Mouse (Mus musculus): ENCODE measurements around the gene C2cd5. TPM values are rescaled to one million over a fixed set of nuclear protein-coding genes. Genes with fewer than 3 reads are reported as not detected.

C2cd5 gene
- polyA plus RNA-seq, 1 experiment from 2014 or later: 44.2 TPM

- ATAC-seq (ENCODE audit: low read depth): no peak
- Histone ChIP-seq H3K4me1 (replicated peaks) (no peaks in the 10 kb centered on the region), H3K4me2 (no peak overlapping the region), H3K36me3 (peaks cover 90% of the 10 kb centered on the region), H3K27me3 (no peaks in the 10 kb centered on the region), H3K9ac (no peak overlapping the region), H3K9me3 (no peaks in the 10 kb centered on the region), H3K27ac (replicated peaks) (no peak overlapping the region), H3K4me3 (no peak overlapping the region)
- WGBS: 100% methylated on average over 1 of the region's 1 CpGs
Observed at GRCm38 (mm10) chr6:143085898-143086297, 14.0 kb downstream of the C2cd5 start.

GRCm38 (mm10) chr6:143084314-143085025, 15.5 kb downstream of the C2cd5 start:
- 89% methylated on average over 2 of the region's 2 CpGs for WGBS
- Histone ChIP-seq H3K4me3 (no peak overlapping the region), H3K9ac (no peak overlapping the region), H3K9me3 (no peaks in the 10 kb centered on the region), H3K27me3 (no peaks in the 10 kb centered on the region), H3K27ac (replicated peaks) (no peak overlapping the region), H3K4me1 (replicated peaks) (no peaks in the 10 kb centered on the region), H3K36me3 (peaks cover 80% of the 10 kb centered on the region), H3K4me2 (no peak overlapping the region)
- no peak for ATAC-seq (ENCODE audit: low read depth)

GRCm38 (mm10) chr6:143081479-143082106, 18.3 kb downstream of the C2cd5 start:
- 85% methylated on average over 13 of the region's 13 CpGs for WGBS
- Histone ChIP-seq H3K4me1 (replicated peaks) (no peaks in the 10 kb centered on the region), H3K4me3 (no peak overlapping the region), H3K9me3 (no peaks in the 10 kb centered on the region), H3K9ac (no peak overlapping the region), H3K27me3 (no peaks in the 10 kb centered on the region), H3K27ac (replicated peaks) (no peak overlapping the region), H3K4me2 (no peak overlapping the region), H3K36me3 (peaks cover 83% of the 10 kb centered on the region)
- ATAC-seq (ENCODE audit: low read depth): no peak

GRCm38 (mm10) chr6:143080774-143081173, 19.2 kb downstream of the C2cd5 start:
- Histone ChIP-seq H3K9me3 (no peaks in the 10 kb centered on the region), H3K9ac (no peak overlapping the region), H3K4me2 (no peak overlapping the region), H3K4me3 (no peak overlapping the region), H3K4me1 (replicated peaks) (no peaks in the 10 kb centered on the region), H3K36me3 (peaks cover 78% of the 10 kb centered on the region), H3K27ac (replicated peaks) (no peak overlapping the region), H3K27me3 (no peaks in the 10 kb centered on the region)
- 75% methylated on average over 7 of the region's 7 CpGs for WGBS
- ATAC-seq (ENCODE audit: low read depth): no peak

GRCm38 (mm10) chr6:143079126-143079525, 20.8 kb downstream of the C2cd5 start:
- H3K36me3 ChIP-seq: peaks cover 75% of the 10 kb centered on the region
- H3K4me2 ChIP-seq: no peak overlapping the region
- ATAC-seq (ENCODE audit: low read depth): no peak
- H3K27me3 ChIP-seq: no peaks in the 10 kb centered on the region
- H3K4me1 ChIP-seq (replicated peaks): no peaks in the 10 kb centered on the region
- H3K9ac ChIP-seq: no peak overlapping the region
- H3K4me3 ChIP-seq: no peak overlapping the region
- WGBS: 83% methylated on average over 4 of the region's 4 CpGs
- no peaks in the 10 kb centered on the region for H3K9me3 ChIP-seq
- no peak overlapping the region for H3K27ac ChIP-seq (replicated peaks)

- H3K4me2 ChIP-seq: no peak overlapping the region
- no peak for ATAC-seq (ENCODE audit: low read depth)
- H3K4me3 ChIP-seq: no peak overlapping the region
- H3K36me3 ChIP-seq: peaks cover 66% of the 10 kb centered on the region
- H3K4me1 ChIP-seq (replicated peaks): no peaks in the 10 kb centered on the region
- WGBS: 90% methylated on average over 10 of the region's 10 CpGs
- no peaks in the 10 kb centered on the region for H3K9me3 ChIP-seq
- H3K9ac ChIP-seq: no peak overlapping the region
- no peak overlapping the region for H3K27ac ChIP-seq (replicated peaks)
- H3K27me3 ChIP-seq: no peaks in the 10 kb centered on the region
Observed at GRCm38 (mm10) chr6:143076461-143076860, 23.5 kb downstream of the C2cd5 start.

- WGBS: 91% methylated on average over 1 of the region's 1 CpGs
- peaks cover 67% of the 10 kb centered on the region for H3K36me3 ChIP-seq
- H3K27me3 ChIP-seq: no peaks in the 10 kb centered on the region
- no peak overlapping the region for H3K27ac ChIP-seq (replicated peaks)
- no peaks in the 10 kb centered on the region for H3K9me3 ChIP-seq
- no peak overlapping the region for H3K4me2 ChIP-seq
- ATAC-seq (ENCODE audit: low read depth): no peak
- H3K4me1 ChIP-seq (replicated peaks): no peaks in the 10 kb centered on the region
- H3K4me3 ChIP-seq: no peak overlapping the region
- H3K9ac ChIP-seq: no peak overlapping the region
Observed at GRCm38 (mm10) chr6:143073914-143074313, 26.0 kb downstream of the C2cd5 start.

- H3K27ac ChIP-seq (replicated peaks): no peak overlapping the region
- no peaks in the 10 kb centered on the region for H3K4me1 ChIP-seq (replicated peaks)
- ATAC-seq (ENCODE audit: low read depth): no peak
- H3K27me3 ChIP-seq: no peaks in the 10 kb centered on the region
- H3K9ac ChIP-seq: no peak overlapping the region
- H3K9me3 ChIP-seq: no peaks in the 10 kb centered on the region
- no peak overlapping the region for H3K4me3 ChIP-seq
- H3K4me2 ChIP-seq: no peak overlapping the region
- 87% methylated on average over 6 of the region's 6 CpGs for WGBS
- H3K36me3 ChIP-seq: peaks cover 64% of the 10 kb centered on the region
Observed at GRCm38 (mm10) chr6:143073476-143073875, 26.5 kb downstream of the C2cd5 start.

GRCm38 (mm10) chr6:143072412-143073014, 27.4 kb downstream of the C2cd5 start:
- WGBS: 72% methylated on average over 8 of the region's 8 CpGs
- Histone ChIP-seq H3K4me2 (no peak overlapping the region), H3K36me3 (peaks cover 60% of the 10 kb centered on the region)

GRCm38 (mm10) chr6:143070736-143071135, 29.2 kb downstream of the C2cd5 start:
- no peak overlapping the region for H3K4me3 ChIP-seq
- no peaks in the 10 kb centered on the region for H3K4me1 ChIP-seq (replicated peaks)
- H3K36me3 ChIP-seq: peaks cover 54% of the 10 kb centered on the region
- H3K27me3 ChIP-seq: no peaks in the 10 kb centered on the region
- no peak overlapping the region for H3K4me2 ChIP-seq
- ATAC-seq (ENCODE audit: low read depth): no peak
- H3K9me3 ChIP-seq: no peaks in the 10 kb centered on the region
- H3K27ac ChIP-seq (replicated peaks): no peak overlapping the region
- 88% methylated on average over 9 of the region's 9 CpGs for WGBS
- H3K9ac ChIP-seq: no peak overlapping the region

More at GRCm38 (mm10) chr6:143072412-143073014, 27.4 kb downstream of the C2cd5 start:
- H3K9ac ChIP-seq: no peak overlapping the region
- no peaks in the 10 kb centered on the region for H3K9me3 ChIP-seq
- H3K27me3 ChIP-seq: no peaks in the 10 kb centered on the region
- no peak for ATAC-seq (ENCODE audit: low read depth)
- H3K4me3 ChIP-seq: no peak overlapping the region
- H3K4me1 ChIP-seq (replicated peaks): no peaks in the 10 kb centered on the region
- H3K27ac ChIP-seq (replicated peaks): no peak overlapping the region

- H3K4me1 ChIP-seq (replicated peaks): no peaks in the 10 kb centered on the region
- H3K4me3 ChIP-seq: no peak overlapping the region
- H3K9ac ChIP-seq: no peak overlapping the region
- H3K36me3 ChIP-seq: peaks cover 53% of the 10 kb centered on the region
- no peak for ATAC-seq (ENCODE audit: low read depth)
- no peaks in the 10 kb centered on the region for H3K9me3 ChIP-seq
- WGBS: 91% methylated on average over 5 of the region's 5 CpGs
- H3K27ac ChIP-seq (replicated peaks): no peak overlapping the region
- no peaks in the 10 kb centered on the region for H3K27me3 ChIP-seq
- no peak overlapping the region for H3K4me2 ChIP-seq
Observed at GRCm38 (mm10) chr6:143070019-143070418, 29.9 kb downstream of the C2cd5 start.

GRCm38 (mm10) chr6:143069606-143070005, 30.3 kb downstream of the C2cd5 start:
- WGBS: 91% methylated on average over 8 of the region's 8 CpGs
- H3K9ac ChIP-seq: no peak overlapping the region
- H3K27me3 ChIP-seq: no peaks in the 10 kb centered on the region
- H3K36me3 ChIP-seq: peaks cover 51% of the 10 kb centered on the region
- no peaks in the 10 kb centered on the region for H3K4me1 ChIP-seq (replicated peaks)
- no peak overlapping the region for H3K27ac ChIP-seq (replicated peaks)
- H3K4me2 ChIP-seq: no peak overlapping the region
- ATAC-seq (ENCODE audit: low read depth): no peak
- H3K9me3 ChIP-seq: no peaks in the 10 kb centered on the region
- no peak overlapping the region for H3K4me3 ChIP-seq

All from neural tube, embryonic 13.5 days (tissue).